Mouse (Mus musculus) lung, adult 2 months (tissue): ENCODE data around the gene Rbfox3.

Experiments used
- CTCF ChIP-seq: fragments of 200-500 bp; IDR thresholded peaks from 2 replicates; pipeline ENCODE4 v1.5.1; 2011; ENCODE audit warnings: mild to moderate bottlenecking, low read length, control low read depth; ENCODE audit not compliant: insufficient read depth
- POLR2A ChIP-seq: fragments of 200-500 bp; IDR thresholded peaks from 2 replicates; pipeline ENCODE4 v1.6.1; 2011; ENCODE audit warnings: low read depth, mild to moderate bottlenecking, control low read depth, low read length, borderline replicate concordance; ENCODE audit errors: extremely low read depth

DNA sequence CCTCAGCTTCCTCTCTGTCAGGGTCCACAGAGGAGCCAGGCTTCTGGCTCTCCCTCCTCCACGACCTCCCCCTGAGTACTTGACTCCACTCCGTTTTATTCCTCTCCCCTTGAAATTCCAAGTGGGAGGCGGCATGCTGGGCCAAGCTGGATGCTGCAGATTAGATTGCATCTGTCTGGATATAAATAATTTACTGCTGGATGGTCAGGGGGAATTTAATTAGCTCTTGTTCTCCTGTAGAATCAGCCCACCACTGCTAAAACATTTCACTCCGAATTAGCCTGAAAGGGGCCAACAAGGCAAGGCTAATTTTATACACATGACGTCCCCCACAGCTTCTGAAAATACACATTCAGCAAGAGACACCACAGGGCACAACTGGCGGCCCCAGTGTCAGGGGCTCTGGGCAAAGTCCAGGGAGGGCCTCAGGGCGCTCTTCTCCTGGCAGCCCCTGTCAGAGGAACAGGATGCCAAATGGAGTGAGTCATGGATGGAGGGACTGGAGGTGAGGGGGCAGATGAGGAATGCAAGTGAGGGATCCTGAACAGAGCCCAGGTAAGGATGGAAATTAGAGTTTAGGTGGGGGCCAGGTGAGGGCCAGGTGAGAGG lies 36.8 kb downstream of the Rbfox3 start:
- no peak for TF ChIP-seq POLR2A
- TF ChIP-seq CTCF = no peak
